ENCODE assay signal across 9 mouse cellular contexts in the genomic region with DNA sequence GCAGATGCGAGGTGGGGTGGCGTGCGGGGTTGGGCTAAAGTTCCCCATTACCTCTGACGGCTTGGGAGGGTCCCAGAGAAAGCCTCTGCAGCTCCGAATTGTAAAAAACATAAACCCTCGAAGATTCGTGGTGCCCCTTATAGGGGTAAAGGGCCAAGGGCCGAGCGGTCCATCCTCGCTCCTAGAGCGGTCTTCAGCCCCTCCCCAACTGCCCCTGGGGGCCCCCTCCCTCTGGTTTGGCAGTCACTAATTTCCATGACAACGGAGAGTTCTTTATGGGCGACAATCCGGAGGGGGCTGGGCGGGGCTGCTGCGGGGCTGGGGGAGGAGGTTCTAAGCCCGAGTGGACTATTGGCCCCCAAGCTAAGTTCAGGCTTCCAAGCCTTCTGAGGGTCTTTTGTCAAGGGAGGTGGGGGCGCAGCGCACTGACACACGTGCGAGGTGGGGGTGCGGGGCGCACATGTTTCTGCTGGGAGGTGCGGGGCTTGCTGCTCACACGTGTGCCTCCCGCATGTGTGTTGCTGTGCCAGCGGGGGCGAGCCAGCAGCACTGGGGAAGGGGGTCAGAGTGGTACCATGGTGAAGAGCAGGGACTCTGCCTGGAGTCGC. TPM values are rescaled to one million over a fixed set of nuclear protein-coding genes. Genes with fewer than 3 reads are reported as not detected.
DNase-seq lines count a peak whose midpoint lies in the region; ATAC-seq lines count a peak whose summit lies in the region.
"Had no signal": no experiment of that assay in that cellular context is flagged by ENCODE, and none has a peak within 500 bp of the region (broad histone marks: within the 10 kb centered on the region; RNA-seq: fewer than 3 reads in every experiment).

No protein-coding gene starts in this region.

- no peaks in the 10 kb centered on the region for H3K36me3 ChIP-seq in kidney, embryonic 15.5 days
- H3K36me3 ChIP-seq in hindbrain, embryonic 16.5 days (ENCODE audit: control insufficient read depth, insufficient read depth, low read length), result no peaks in the 10 kb centered on the region
- no peaks in the 10 kb centered on the region for H3K36me3 ChIP-seq in midbrain, embryonic 10.5 days
- no peaks in the 10 kb centered on the region for H3K36me3 ChIP-seq in stomach, embryonic 16.5 days (ENCODE audit: control insufficient read depth, insufficient read depth, low read length)

- peaks cover 47% of the 10 kb centered on the region for H3K27me3 ChIP-seq in kidney, embryonic 15.5 days
- H3K27me3 ChIP-seq in hindbrain, embryonic 16.5 days (replicated peaks; ENCODE audit: control insufficient read depth, insufficient read depth, low read length), result no peaks in the 10 kb centered on the region; the same call in 1 of the 2 replicates
- peaks cover 38% of the 10 kb centered on the region for H3K27me3 ChIP-seq in midbrain, embryonic 10.5 days (ENCODE audit: low read depth, poor library complexity, severe bottlenecking)
- H3K27me3 ChIP-seq in stomach, embryonic 16.5 days (ENCODE audit: control insufficient read depth, insufficient read depth, low read length), result peaks cover 12% of the 10 kb centered on the region; the same call in 1 of the 2 replicates

- H3K9ac ChIP-seq in kidney, embryonic 15.5 days, result peak overlapping the region; percentile 50
- peak overlapping the region; percentile 76 for H3K9ac ChIP-seq in hindbrain, embryonic 16.5 days (ENCODE audit: low read depth, low read length)
- H3K9ac ChIP-seq in stomach, embryonic 16.5 days (ENCODE audit: low read length), result peak overlapping the region; percentile 61

- peak overlapping the region; percentile 50 for H3K4me3 ChIP-seq in kidney, embryonic 15.5 days (replicated peaks)
- H3K4me3 ChIP-seq in hindbrain, embryonic 16.5 days (ENCODE audit: low read length), result peak overlapping the region; percentile 58
- H3K4me3 ChIP-seq in midbrain, embryonic 10.5 days, result peak overlapping the region; percentile 75
- H3K4me3 ChIP-seq in stomach, embryonic 16.5 days (replicated peaks; ENCODE audit: low read length), result peak overlapping the region; percentile 50

- peaks cover 15% of the 10 kb centered on the region for H3K4me1 ChIP-seq in kidney, embryonic 15.5 days
- peaks cover 9% of the 10 kb centered on the region for H3K4me1 ChIP-seq in hindbrain, embryonic 16.5 days (ENCODE audit: control insufficient read depth, insufficient read depth, low read depth, low read length)
- H3K4me1 ChIP-seq in midbrain, embryonic 10.5 days, result peaks cover 46% of the 10 kb centered on the region
- peaks cover 11% of the 10 kb centered on the region; the same call in 1 of the 2 replicates for H3K4me1 ChIP-seq in stomach, embryonic 16.5 days (ENCODE audit: control insufficient read depth, insufficient read depth, low read length)

- H3K27ac ChIP-seq in kidney, embryonic 15.5 days, result no peak overlapping the region
- no peak overlapping the region for H3K27ac ChIP-seq in hindbrain, embryonic 16.5 days (ENCODE audit: low read depth, low read length)
- H3K27ac ChIP-seq in midbrain, embryonic 10.5 days (replicated peaks), result peak overlapping the region; percentile 89
- no peak overlapping the region for H3K27ac ChIP-seq in stomach, embryonic 16.5 days (ENCODE audit: low read length)

- no peak for DNase-seq in kidney, adult 18-20 months
- DNase-seq in embryo, embryonic 9.5 days (ENCODE audit: extremely low spot score), result peak; percentile 51
- DNase-seq in midbrain, embryonic 10.5 days (ENCODE audit: low spot score), result no peak
- no peak for DNase-seq in cerebellum, adult 8-10 months
- no peak for DNase-seq in testis, postnatal 14 days (ENCODE audit: low spot score)

- WGBS in kidney, embryonic 15.5 days, result 3% methylated on average over 29 of the region's 29 CpGs
- WGBS in hindbrain, embryonic 16.5 days, result under 1% methylated on average over 29 of the region's 29 CpGs
- WGBS in midbrain, embryonic 10.5 days, result 1% methylated on average over 29 of the region's 29 CpGs
- WGBS in stomach, embryonic 16.5 days, result 5% methylated on average over 29 of the region's 29 CpGs

- peak overlapping the region; percentile 97 for H3K4me2 ChIP-seq in kidney, embryonic 15.5 days
- H3K4me2 ChIP-seq in hindbrain, embryonic 16.5 days (ENCODE audit: low read length), result peak overlapping the region; percentile 84
- H3K4me2 ChIP-seq in stomach, embryonic 16.5 days (ENCODE audit: low read depth, low read length), result peak overlapping the region; percentile 94

- no peaks in the 10 kb centered on the region for H3K9me3 ChIP-seq in kidney, embryonic 15.5 days (replicated peaks)
- H3K9me3 ChIP-seq in hindbrain, embryonic 16.5 days (ENCODE audit: control insufficient read depth, low read length), result no peaks in the 10 kb centered on the region
- no peaks in the 10 kb centered on the region for H3K9me3 ChIP-seq in midbrain, embryonic 10.5 days (replicated peaks)
- no peaks in the 10 kb centered on the region for H3K9me3 ChIP-seq in stomach, embryonic 16.5 days (replicated peaks; ENCODE audit: control insufficient read depth, low read length)

- peak; percentile 45; the same call in 1 of the 2 replicates for ATAC-seq in kidney, embryonic 15.5 days (replicated peaks; ENCODE audit: low FRiP score)
- peak; percentile 55 for ATAC-seq in hindbrain, embryonic 16.5 days
- 0 out of 2 replicates have a peak, but pooled peaks have one; percentile 34 for ATAC-seq in stomach, embryonic 16.5 days (ENCODE audit: insufficient read depth, low FRiP score)

RNA-seq across cellular contexts. Expression of a gene that starts 0.8 kb away (rescaled TPM):
- 1.6 and 2.2 TPM in 2 replicates for polyA plus RNA-seq in kidney, embryonic 15.5 days (2015; fragmentation: Nextera tagmentation; extraction: Ambion mirVana)
- 58.4 and 63.4 TPM in 2 replicates for polyA plus RNA-seq in hindbrain, embryonic 16.5 days (2015; fragmentation: Nextera tagmentation; extraction: Ambion mirVana)
- polyA plus RNA-seq in midbrain, embryonic 10.5 days (2016; fragmentation: Nextera tagmentation; extraction: Ambion mirVana), result 20.9 and 23.0 TPM in 2 replicates
- polyA plus RNA-seq in stomach, embryonic 16.5 days (2015; fragmentation: Nextera tagmentation; extraction: Ambion mirVana), result 2.6 and 2.9 TPM in 2 replicates
- polyA plus RNA-seq: liver, adult 2 months had no signal

RNA-seq across cellular contexts. Expression of a gene that starts 8.1 kb away (rescaled TPM):
- polyA plus RNA-seq in kidney, embryonic 15.5 days (2015; fragmentation: Nextera tagmentation; extraction: Ambion mirVana), result not detected in 2 replicates
- not detected in 2 replicates for polyA plus RNA-seq in hindbrain, embryonic 16.5 days (2015; fragmentation: Nextera tagmentation; extraction: Ambion mirVana)
- polyA plus RNA-seq in midbrain, embryonic 10.5 days (2016; fragmentation: Nextera tagmentation; extraction: Ambion mirVana), result not detected in 2 replicates
- not detected in 2 replicates for polyA plus RNA-seq in stomach, embryonic 16.5 days (2015; fragmentation: Nextera tagmentation; extraction: Ambion mirVana)
- polyA plus RNA-seq: liver, adult 2 months had no signal

RNA-seq across cellular contexts. Expression of a gene that starts 13.6 kb away (rescaled TPM):
- 21.8 and 25.0 TPM in 2 replicates for polyA plus RNA-seq in kidney, embryonic 15.5 days (2015; fragmentation: Nextera tagmentation; extraction: Ambion mirVana)
- polyA plus RNA-seq in hindbrain, embryonic 16.5 days (2015; fragmentation: Nextera tagmentation; extraction: Ambion mirVana), result 10.0 and 10.8 TPM in 2 replicates
- polyA plus RNA-seq in midbrain, embryonic 10.5 days (2016; fragmentation: Nextera tagmentation; extraction: Ambion mirVana), result 35.8 and 41.7 TPM in 2 replicates
- polyA plus RNA-seq in stomach, embryonic 16.5 days (2015; fragmentation: Nextera tagmentation; extraction: Ambion mirVana), result 16.4 and 20.4 TPM in 2 replicates

RNA-seq across cellular contexts. Expression of a gene that starts 29.6 kb away (rescaled TPM):
- polyA plus RNA-seq in kidney, embryonic 15.5 days (2015; fragmentation: Nextera tagmentation; extraction: Ambion mirVana), result 2.6 TPM in 2 replicates
- polyA plus RNA-seq in hindbrain, embryonic 16.5 days (2015; fragmentation: Nextera tagmentation; extraction: Ambion mirVana), result 1.3 and 3.0 TPM in 2 replicates
- 0.78 and 0.79 TPM in 2 replicates for polyA plus RNA-seq in midbrain, embryonic 10.5 days (2016; fragmentation: Nextera tagmentation; extraction: Ambion mirVana)
- 15.8 and 17.9 TPM in 2 replicates for polyA plus RNA-seq in stomach, embryonic 16.5 days (2015; fragmentation: Nextera tagmentation; extraction: Ambion mirVana)

RNA-seq across cellular contexts. Expression of a gene that starts 39.0 kb away (rescaled TPM):
- 22.2 and 30.9 TPM in 2 replicates for polyA plus RNA-seq in kidney, embryonic 15.5 days (2015; fragmentation: Nextera tagmentation; extraction: Ambion mirVana)
- polyA plus RNA-seq in hindbrain, embryonic 16.5 days (2015; fragmentation: Nextera tagmentation; extraction: Ambion mirVana), result 8.8 and 9.6 TPM in 2 replicates
- polyA plus RNA-seq in midbrain, embryonic 10.5 days (2016; fragmentation: Nextera tagmentation; extraction: Ambion mirVana), result 6.5 and 8.1 TPM in 2 replicates
- 34.8 and 40.0 TPM in 2 replicates for polyA plus RNA-seq in stomach, embryonic 16.5 days (2015; fragmentation: Nextera tagmentation; extraction: Ambion mirVana)
